Mouse (Mus musculus) heart, adult 8-10 months (tissue): Measurements from ENCODE around the gene Cyp2j8. TPM values are rescaled to one million over a fixed set of nuclear protein-coding genes. Genes with fewer than 3 reads are reported as not detected.
"Not testable (repeated sequence)": the region's sequence is repeated elsewhere in the genome, so short reads cannot be mapped to it uniquely, and the experiment has no call there.

Source experiments
- DNase-seq: peaks from one replicate; pipeline ENCODE4 v3.0.0; 2022; ENCODE audit warnings: low spot score
- total RNA-seq, 4 experiments: library from RNA; stranded (reverse); gene quantifications; 2 replicates each; pipeline ENCODE4 v1.2.4; 2022

Gene Cyp2j8
- total RNA-seq: not detected

DNA sequence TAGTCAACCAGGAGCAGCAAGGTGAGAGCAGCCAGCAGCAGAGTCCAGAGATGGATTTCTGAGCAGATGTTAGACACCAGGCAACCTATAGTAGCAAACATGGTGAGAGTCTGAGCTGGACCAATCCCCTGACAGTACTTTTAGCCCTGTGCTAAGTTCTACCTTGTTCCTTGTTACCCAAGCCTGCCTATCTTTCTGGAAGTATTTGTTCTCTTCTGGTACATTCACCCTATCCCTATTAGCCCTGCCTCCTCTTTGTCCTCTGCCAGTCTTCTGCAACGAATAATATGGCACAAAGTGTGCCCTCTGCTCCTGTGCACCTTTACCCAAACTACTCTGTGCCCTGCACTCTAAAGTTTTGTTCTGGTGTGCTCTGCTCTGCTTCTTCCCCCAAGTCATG lies at the start of gene Cyp2j8:
Gene Cyp2j8, minus strand, starts transcription at position 101 of the 400 bp plus-strand sequence.
- DNase-seq: no peak

GRCm38 (mm10) chr4:96553133-96553819 lies 46.1 kb upstream of the Cyp2j8 start, which contains the start of gene Cyp2j6:
Gene Cyp2j6 (minus strand): TSS chr4:96553661.
- peak; percentile 70 for DNase-seq

DNA sequence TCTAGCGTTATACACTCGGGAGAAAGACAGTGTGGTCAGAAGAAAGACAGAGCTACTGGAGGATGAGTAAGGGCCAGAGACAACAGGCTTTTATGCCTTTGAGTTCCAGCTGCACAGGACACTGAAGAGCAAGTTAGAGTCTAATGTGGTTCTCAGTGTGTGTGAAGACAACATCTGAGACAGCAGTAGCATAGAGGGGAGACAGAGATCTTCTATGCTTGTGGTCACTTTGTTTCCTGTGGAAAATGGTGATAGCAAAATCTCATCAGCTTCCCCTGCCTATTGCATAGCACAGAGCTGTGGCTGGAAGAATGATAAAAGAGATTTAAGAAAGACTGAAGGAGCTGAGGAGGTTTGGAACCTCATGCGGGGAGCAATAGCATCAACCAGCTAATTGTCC lies 44.4 kb upstream of the Cyp2j8 start:
- no peak for DNase-seq

- DNase-seq: no peak
Observed at GRCm38 (mm10) chr4:96545976-96546375, 38.8 kb upstream of the Cyp2j8 start.

- DNase-seq: no peak
Observed at GRCm38 (mm10) chr4:96525772-96526171, 18.6 kb upstream of the Cyp2j8 start.

GRCm38 (mm10) chr4:96522256-96522655 lies 15.1 kb upstream of the Cyp2j8 start:
- DNase-seq: no peak

- DNase-seq: no peak
Observed at GRCm38 (mm10) chr4:96510083-96510482, 2.9 kb upstream of the Cyp2j8 start.

DNA sequence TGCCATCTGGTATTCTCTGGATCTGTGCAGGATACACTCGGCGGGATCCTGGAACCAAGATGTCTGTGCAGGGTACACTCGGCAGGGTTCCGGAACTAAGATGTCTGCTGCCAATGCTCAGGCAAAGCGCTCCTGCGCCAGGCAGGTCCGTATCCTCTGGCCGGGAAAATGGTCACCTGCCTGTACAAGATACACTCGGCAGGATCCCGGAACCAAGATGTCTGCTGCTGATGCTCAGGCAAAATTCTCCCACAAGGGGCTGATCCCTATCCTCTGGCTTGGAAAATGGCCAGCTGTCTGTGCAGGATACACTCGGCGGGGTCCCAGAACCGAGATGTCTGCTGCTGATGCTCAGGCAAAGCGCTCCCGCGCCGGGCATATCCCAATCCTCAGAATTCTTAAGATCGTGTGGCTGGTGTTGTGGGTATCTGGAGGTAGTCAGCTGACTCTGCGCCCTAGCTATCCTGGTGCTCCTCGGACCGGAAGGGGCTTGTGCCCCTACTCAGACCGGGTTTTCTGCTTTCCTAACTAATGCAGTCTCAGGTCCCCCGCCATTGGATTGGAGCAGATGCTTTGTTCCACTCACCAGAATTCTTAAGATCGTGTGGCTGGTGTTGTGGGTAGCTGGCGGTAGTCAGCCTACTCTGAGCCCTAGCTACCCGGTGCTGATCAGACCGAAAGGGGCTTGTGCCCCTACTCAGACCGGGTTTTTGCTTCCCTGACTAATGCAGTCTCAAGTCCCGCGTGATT lies 43.7 kb downstream of the Cyp2j8 start:
- DNase-seq: not testable (repeated sequence)

Other genes with a start within 250 kb of the Cyp2j8 start
- not detected for gene Cyp2j11, start 158.7 kb downstream of the Cyp2j8 start, total RNA-seq
- 1 to 10 TPM; 2.4 to 3.9 (median 3.1) TPM for gene Cyp2j6, start 46.3 kb upstream of the Cyp2j8 start, total RNA-seq
- gene Cyp2j9, start 84.2 kb upstream of the Cyp2j8 start, total RNA-seq: 1 to 10 TPM; 1.3 to 1.8 (median 1.5) TPM
- gene Cyp2j5, start 156.8 kb upstream of the Cyp2j8 start, total RNA-seq: not detected